Mouse (Mus musculus) ES-E14 (cell line): Measurements from ENCODE around the gene Chst4. TPM values are rescaled to one million over a fixed set of nuclear protein-coding genes. Genes with fewer than 3 reads are reported as not detected.

Experiments used
- DNase-seq: peaks from one replicate; pipeline ENCODE4 v3.0.0-alpha.2; 2013; ENCODE audit warnings: low read depth, low spot score
- H3K27ac ChIP-seq: 2 replicates; pipeline ENCODE4 v1.5.1; 2012; ENCODE audit warnings: low read depth, mild to moderate bottlenecking, low read length, moderate library complexity, mixed read lengths; ENCODE audit not compliant: poor library complexity, insufficient read depth, severe bottlenecking
- H3K36me3 ChIP-seq: 2 replicates; pipeline ENCODE4 v1.6.1; 2012; ENCODE audit warnings: mild to moderate bottlenecking, low read length, moderate library complexity, mixed read lengths; ENCODE audit not compliant: control insufficient read depth, poor library complexity, insufficient read depth, severe bottlenecking
- H3K4me1 ChIP-seq, 2 experiments: fragments of 150-350 bp in 1 of 2; sonication (generic) in 1 of 2; 2 replicates each; pipeline ENCODE4 v1.6.1; 2012; ENCODE audit warnings: low read length in 2 of 2, mild to moderate bottlenecking in 1 of 2, mixed read lengths in 1 of 2; ENCODE audit not compliant: control insufficient read depth in 2 of 2, insufficient read depth in 2 of 2, poor library complexity in 1 of 2
- H3K4me3 ChIP-seq, 2 experiments: fragments of 150-350 bp in 1 of 2; sonication (generic) in 1 of 2; 2 replicates each; pipeline ENCODE4 v1.5.1; 2012; ENCODE audit warnings: low read length in 2 of 2, low read depth in 1 of 2, mild to moderate bottlenecking in 1 of 2, mixed read lengths in 1 of 2; ENCODE audit not compliant: insufficient read depth in 1 of 2, poor library complexity in 1 of 2, severe bottlenecking in 1 of 2
- H3K9ac ChIP-seq: 2 replicates; pipeline ENCODE4 v1.6.1; 2012; ENCODE audit warnings: low read depth, mild to moderate bottlenecking, low read length, mixed read lengths; ENCODE audit not compliant: poor library complexity, insufficient read depth, severe bottlenecking
- H3K9me3 ChIP-seq: fragments of 150-350 bp; sonication (generic); 2 replicates; pipeline ENCODE4 v1.6.1; 2012; ENCODE audit warnings: low read depth, mild to moderate bottlenecking, low read length; ENCODE audit not compliant: control insufficient read depth, insufficient read depth
- CHD2 ChIP-seq: IDR thresholded peaks from 2 replicates; pipeline ENCODE4 v1.6.1; 2014; ENCODE audit warnings: mild to moderate bottlenecking, low read depth, low read length, inconsistent platforms
- HCFC1 ChIP-seq: IDR thresholded peaks from 2 replicates; pipeline ENCODE4 v1.6.1; 2012; ENCODE audit warnings: low read length, inconsistent platforms, borderline replicate concordance; ENCODE audit not compliant: insufficient read depth
- MAFK ChIP-seq: IDR thresholded peaks from 2 replicates; pipeline ENCODE4 v1.6.1; 2014; ENCODE audit warnings: mild to moderate bottlenecking, low read depth, low read length, inconsistent platforms; ENCODE audit not compliant: insufficient read depth
- ZC3H11A ChIP-seq: IDR thresholded peaks from 2 replicates; pipeline ENCODE4 v1.6.1; 2012; ENCODE audit warnings: low read depth, mild to moderate bottlenecking, inconsistent platforms, low read length, borderline replicate concordance
- ZNF384 ChIP-seq: IDR thresholded peaks from 2 replicates; pipeline ENCODE4 v1.6.1; 2012; ENCODE audit warnings: low read depth, low read length, inconsistent platforms
- in situ Hi-C, 2 experiments: fragments of 600-800 bp; cut with MboI; formaldehyde crosslinking; loops; one replicate each; pipeline ENCODE4 v1.15.1; 2025; ENCODE audit warnings: low sequenced_read_pairs in 2 of 2, inconsistent platforms in 1 of 2; ENCODE audit not compliant: unreplicated experiment in 2 of 2
- total RNA-seq: library from RNA; depleted of rRNA; stranded (reverse); fragments of 300-350 nt; gene quantifications from 2 replicates; pipeline ENCODE4 v1.2.3, GENCODE M21; 2012; rRNA removed

The Chst4 gene
- total RNA-seq, 1 experiment = 0.27 TPM

GRCm38 (mm10) chr8:109983944-109984343 lies 55.6 kb downstream of the Chst4 start:
- in situ Hi-C loops = no loop called here
- DNase-seq = no peak

GRCm38 (mm10) chr8:109982386-109983105 lies 57.0 kb downstream of the Chst4 start:
- H3K9me3 ChIP-seq = no peaks in the 10 kb centered on the region
- no peak for TF ChIP-seq MAFK
- TF ChIP-seq ZC3H11A = no peak
- TF ChIP-seq CHD2 = no peak
- no peak for TF ChIP-seq HCFC1
- no peak for TF ChIP-seq ZNF384
- no peak for DNase-seq

More at GRCm38 (mm10) chr8:109983944-109984343, 55.6 kb downstream of the Chst4 start:
- no peak overlapping the region for H3K27ac ChIP-seq
- H3K4me3 ChIP-seq = no peak overlapping the region
- H3K9ac ChIP-seq = no peak overlapping the region
- no peak for TF ChIP-seq ZNF384
- no peak for TF ChIP-seq CHD2
- TF ChIP-seq ZC3H11A = no peak
- TF ChIP-seq HCFC1 = no peak
- TF ChIP-seq MAFK = no peak
- H3K4me1 ChIP-seq = no peaks in the 10 kb centered on the region
- no peaks in the 10 kb centered on the region for H3K9me3 ChIP-seq
- H3K36me3 ChIP-seq = no peaks in the 10 kb centered on the region

GRCm38 (mm10) chr8:109979339-109979738 lies 60.2 kb downstream of the Chst4 start:
- Histone ChIP-seq H3K4me3 (no peak overlapping the region), H3K4me1 (no peaks in the 10 kb centered on the region), H3K27ac (no peak overlapping the region), H3K9ac (no peak overlapping the region), H3K36me3 (no peaks in the 10 kb centered on the region), H3K9me3 (no peaks in the 10 kb centered on the region)
- TF ChIP-seq CHD2 (no peak), ZC3H11A (no peak), HCFC1 (no peak), MAFK (no peak), ZNF384 (no peak)
- DNase-seq = no peak
- in situ Hi-C loops = no loop called here

More at GRCm38 (mm10) chr8:109982386-109983105, 57.0 kb downstream of the Chst4 start:
- H3K9ac ChIP-seq = no peak overlapping the region
- H3K4me1 ChIP-seq = no peaks in the 10 kb centered on the region
- in situ Hi-C loops = no loop called here
- H3K27ac ChIP-seq = no peak overlapping the region
- H3K36me3 ChIP-seq = no peaks in the 10 kb centered on the region
- H3K4me3 ChIP-seq = no peak overlapping the region

Other genes starting within 250 kb of the Chst4 start
- 2.0 and 2.9 TPM in 2 replicates for gene Phlpp2, start 171.2 kb downstream of the Chst4 start, total RNA-seq
- gene Marveld3, start 77.5 kb downstream of the Chst4 start, total RNA-seq = 2.0 and 3.9 TPM in 2 replicates
- not detected in 2 replicates for gene Tat, start 49.3 kb downstream of the Chst4 start, total RNA-seq
- 3.5 and 3.9 TPM in 2 replicates for gene Zfp612, start 40.0 kb upstream of the Chst4 start, total RNA-seq
- 0.67 and 0.79 TPM in 2 replicates for gene Gm21964, start 61.5 kb upstream of the Chst4 start, total RNA-seq
- gene Gm17720, start 63.0 kb upstream of the Chst4 start, total RNA-seq = not detected in 2 replicates
- 2.8 and 3.2 TPM in 2 replicates for gene Calb2, start 128.5 kb upstream of the Chst4 start, total RNA-seq
- gene Cmtr2, start 175.9 kb upstream of the Chst4 start, total RNA-seq = 4.9 and 6.5 TPM in 2 replicates
- 0.79 and 1.0 TPM in 2 replicates for gene Hydin, start 227.2 kb upstream of the Chst4 start, total RNA-seq